Mouse (Mus musculus): ENCODE measurements around the gene Cep350. TPM values are rescaled to one million over a fixed set of nuclear protein-coding genes. Genes with fewer than 3 reads are reported as not detected.

The Cep350 gene
- polyA plus RNA-seq (2014; fragmentation: Illumina TruSeq; extraction: RNeasy Lipid Tissue Mini Kit (QIAGEN cat#74804); ENCODE audit: low read depth, low replicate concordance), result 8.6 TPM

DNA sequence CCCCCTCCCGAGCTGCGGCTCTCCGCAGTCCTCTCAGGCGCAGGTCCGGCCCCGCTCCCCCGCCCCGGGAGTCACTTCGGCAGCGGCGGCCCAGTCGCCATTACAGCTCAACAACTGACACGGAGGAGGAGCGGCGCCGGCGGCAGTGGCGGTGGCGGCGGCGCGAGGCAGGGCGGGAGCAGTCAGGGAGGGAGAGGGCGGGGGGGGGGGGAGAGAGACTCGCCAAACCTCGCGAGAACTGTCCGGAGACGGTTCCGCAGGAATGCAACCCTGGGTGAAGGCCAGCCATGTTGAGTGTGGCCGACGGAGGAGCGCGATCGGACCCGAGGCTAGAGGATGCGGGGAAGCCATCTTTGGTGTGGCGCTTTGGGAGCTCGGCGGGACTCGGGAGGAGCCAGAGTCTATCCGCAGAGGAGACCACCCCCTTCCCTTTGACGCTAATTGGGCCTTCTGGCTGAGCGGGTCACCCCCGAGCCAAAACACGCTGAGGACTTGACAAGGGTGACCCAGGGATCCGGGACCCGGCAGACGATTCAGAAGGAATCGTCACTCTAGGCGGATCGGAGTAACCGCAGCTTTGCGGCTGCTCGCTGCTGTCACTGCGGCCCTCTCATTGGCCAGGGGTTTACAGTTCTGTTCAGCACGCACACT, at the start of gene Cep350:
Cep350 (minus strand) TSS at position 188 of the 651 bp plus-strand sequence.

DNA sequence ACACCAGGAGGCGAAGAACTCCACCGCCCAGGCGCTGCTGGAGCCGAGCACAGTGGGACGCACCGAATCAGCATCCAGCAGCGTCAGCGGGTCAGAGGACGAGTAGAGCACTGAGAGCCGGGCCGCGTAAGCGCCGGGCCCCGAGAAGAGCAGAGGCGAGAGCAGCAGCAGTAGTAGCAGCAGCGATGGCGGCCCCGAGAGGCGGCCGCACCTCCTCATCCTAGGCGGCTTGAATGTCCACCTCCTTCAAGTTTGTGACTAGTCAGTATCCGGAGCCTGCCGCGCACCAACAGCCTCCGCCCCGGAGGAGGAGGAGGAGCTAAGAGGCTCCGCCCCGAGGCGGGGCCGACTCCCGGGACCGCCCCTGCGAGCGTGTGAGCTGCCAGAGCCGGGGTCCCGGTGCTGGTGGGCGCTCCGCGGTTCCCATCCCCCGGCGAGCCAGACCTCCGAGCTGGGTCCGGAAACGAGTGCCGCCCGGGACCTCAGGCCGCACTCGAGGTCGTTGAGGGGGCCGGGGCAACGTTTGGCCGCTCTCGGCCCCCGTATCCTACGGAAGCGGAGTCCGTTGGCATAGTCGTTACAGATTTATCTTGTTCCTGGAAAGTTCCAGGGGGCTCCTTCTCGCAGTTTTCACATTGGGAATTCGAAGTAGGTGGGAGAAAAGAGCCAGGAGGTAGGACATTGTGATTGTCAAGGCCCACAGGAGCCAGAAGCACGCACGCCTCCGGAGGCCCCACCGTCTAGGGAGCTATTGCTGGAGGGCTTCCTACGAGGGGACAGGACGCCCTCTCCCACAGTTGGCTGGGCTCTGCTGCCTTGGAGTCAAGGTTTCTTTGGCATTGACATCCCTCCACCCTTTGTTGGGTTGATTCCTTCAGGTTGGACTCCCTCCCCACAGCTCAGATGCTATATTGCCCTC, 160.2 kb downstream of the Cep350 start, which contains the start of gene Qsox1:
Qsox1 (minus strand) TSS at position 309 of the 919 bp plus-strand sequence.

Other genes with a start within 250 kb of the Cep350 start
- not detected for gene Lhx4, start 221.6 kb downstream of the Cep350 start, polyA plus RNA-seq (2014; fragmentation: Illumina TruSeq; extraction: RNeasy Lipid Tissue Mini Kit (QIAGEN cat#74804); ENCODE audit: low read depth, low replicate concordance)
- gene Qsox1, start 160.4 kb downstream of the Cep350 start, polyA plus RNA-seq (2014; fragmentation: Illumina TruSeq; extraction: RNeasy Lipid Tissue Mini Kit (QIAGEN cat#74804); ENCODE audit: low read depth, low replicate concordance), result 45.6 TPM
- gene Tor1aip2, start 62.1 kb upstream of the Cep350 start, polyA plus RNA-seq (2014; fragmentation: Illumina TruSeq; extraction: RNeasy Lipid Tissue Mini Kit (QIAGEN cat#74804); ENCODE audit: low read depth, low replicate concordance), result 178 TPM
- gene Tor1aip1, start 63.2 kb upstream of the Cep350 start, polyA plus RNA-seq (2014; fragmentation: Illumina TruSeq; extraction: RNeasy Lipid Tissue Mini Kit (QIAGEN cat#74804); ENCODE audit: low read depth, low replicate concordance), result 48.5 TPM
- gene Fam163a, start 231.8 kb upstream of the Cep350 start, polyA plus RNA-seq (2014; fragmentation: Illumina TruSeq; extraction: RNeasy Lipid Tissue Mini Kit (QIAGEN cat#74804); ENCODE audit: low read depth, low replicate concordance), result not detected

Measured in liver, adult 10 weeks (tissue).